Mouse (Mus musculus) spleen, adult 2 months (tissue): ENCODE measurements at regions not wholly inside any gene's neighbourhood (a gene's known extent, or its start where the extent isn't known, plus 50 kb on each side); places are given as distances from the start of the nearest gene placed in this dataset.

Experiments used
- CTCF ChIP-seq: fragments of 200-500 bp; IDR thresholded peaks from 2 replicates; pipeline ENCODE4 v1.5.1; 2011; ENCODE audit warnings: mild to moderate bottlenecking, inconsistent platforms; ENCODE audit not compliant: insufficient read depth, insufficient read length, insufficient replicate concordance; ENCODE audit errors: extremely low read depth
- POLR2A ChIP-seq: fragments of 200-500 bp; IDR thresholded peaks from 2 replicates; pipeline ENCODE4 v1.6.1; 2011; ENCODE audit warnings: low read depth, low read length, inconsistent platforms

DNA sequence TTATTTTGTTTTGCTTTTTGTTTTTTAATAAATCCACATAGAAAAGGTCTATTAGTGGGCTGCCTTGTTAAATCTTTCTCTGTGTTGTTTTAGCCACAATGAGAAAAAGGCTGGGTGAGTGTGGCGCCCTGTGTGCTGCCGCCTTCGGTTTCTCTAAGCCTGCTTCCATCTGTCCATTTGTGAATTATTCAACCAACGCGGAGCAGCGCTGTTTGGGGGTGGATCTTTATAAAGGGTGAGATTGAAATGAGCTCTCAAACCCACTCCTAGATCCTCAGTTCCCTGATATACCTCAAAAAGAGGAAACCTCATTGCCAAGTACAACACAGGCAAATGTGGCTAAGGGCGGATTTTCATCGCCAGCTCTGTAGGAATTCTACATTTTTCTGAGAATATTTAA, 74.0 kb upstream of the Arg1 start:
- TF ChIP-seq CTCF, result no peak
- TF ChIP-seq POLR2A, result no peak
